In genomic region chr16:24435115-24435553, GRCm38 (mm10) we compare ENCODE assay signal across 8 mouse cellular contexts. TPM values are rescaled to one million over a fixed set of nuclear protein-coding genes. Genes with fewer than 3 reads are reported as not detected.
DNase-seq lines count a peak whose midpoint lies in the region; TF ChIP-seq lines count a peak whose summit lies in the region.

No protein-coding gene starts in this region.

- H3K4me1 ChIP-seq in cortical plate, adult 2 months (ENCODE audit: control insufficient read depth, insufficient read depth, low read length): peaks cover 4% of the 10 kb centered on the region

- no peak for TF ChIP-seq CTCF in cortical plate, adult 2 months (IDR thresholded peaks at IDR 0.05; ENCODE audit: extremely low read depth, insufficient read depth, low read length)

- no peaks in the 10 kb centered on the region for H3K27me3 ChIP-seq in splenic B cell, adult 2 months (ENCODE audit: control insufficient read depth, insufficient read depth, low read length, poor library complexity, severe bottlenecking)

- 0 out of 2 replicates have a peak overlapping the region, but pooled peaks have one; percentile 50 for H3K27ac ChIP-seq in cortical plate, adult 2 months (ENCODE audit: insufficient read depth, low read length)

- H3K36me3 ChIP-seq in splenic B cell, adult 2 months (ENCODE audit: control insufficient read depth, insufficient read depth, low read length, poor library complexity, severe bottlenecking): no peaks in the 10 kb centered on the region

- TF ChIP-seq POLR2A in cortical plate, adult 2 months (IDR thresholded peaks at IDR 0.05; ENCODE audit: extremely low read depth, insufficient read depth, low read length): no peak

- H3K4me3 ChIP-seq in cortical plate, adult 2 months (ENCODE audit: insufficient read depth, low read length): no peak overlapping the region

- DNase-seq in cerebellum, adult 11-12 months: peak; percentile 60
- DNase-seq in cerebellum, postnatal 4 days (ENCODE audit: low spot score in 2 of 2): no peak
- peak; percentile 50 for DNase-seq in 416B (ENCODE audit: low read depth)
- DNase-seq in kidney, adult 8-10 months: peak; percentile 66 to 75
- DNase-seq in splenic B cell, adult 2 months (ENCODE audit: low read depth, low spot score): peak; percentile 53
- no peak for DNase-seq in layer of hippocampus, adult 9-11 months
- DNase-seq in spleen, postnatal 4 days (ENCODE audit: low spot score in 2 of 2): no peak

RNA-seq across cellular contexts. Expression of gene Lpp, which starts 41.8 kb away (rescaled TPM):
- 2.5 TPM in 2 replicates for polyA plus RNA-seq in cortical plate, adult 2 months (2012; rRNA removed)

Comparison
In these comparisons a context has a peak if more than half of its experiments do, and no peak if none do; other contexts are left out.
1. DNase-seq: peak in cerebellum, adult 11-12 months (single experiment), 416B (single experiment), kidney, adult 8-10 months (2 of 2) and splenic B cell, adult 2 months (single experiment); none in cerebellum, postnatal 4 days (0 of 2), layer of hippocampus, adult 9-11 months (single experiment) and spleen, postnatal 4 days (0 of 2).